Mouse (Mus musculus): ENCODE results near the gene Gm21788.
"Not testable (repeated sequence)": the region's sequence is repeated elsewhere in the genome, so short reads cannot be mapped to it uniquely, and the experiment has no call there.

Gene Gm21788

DNA sequence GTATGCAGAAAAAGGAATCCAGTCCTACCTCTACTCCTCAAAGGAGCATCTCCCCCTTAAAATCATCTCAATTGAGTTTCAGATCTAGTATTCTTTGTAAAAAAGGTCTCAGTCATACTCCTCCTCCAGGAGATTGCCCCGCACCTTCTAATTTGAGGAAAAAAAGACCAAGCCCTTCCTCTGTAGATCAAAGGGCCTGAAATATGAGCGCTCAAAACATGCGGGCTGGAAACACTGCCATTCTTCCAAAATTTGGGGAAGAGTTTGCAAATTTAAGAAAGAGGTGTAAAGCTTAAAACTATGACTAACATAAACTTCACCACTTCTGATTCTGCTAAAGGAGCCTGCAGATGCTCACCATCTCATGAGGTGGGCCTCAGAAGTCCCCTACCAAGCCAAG is at the start of gene Gm21788:
Gene Gm21788 (plus strand): TSS at position 301 of the 400 bp plus-strand sequence.
- CTCF ChIA-PET, result not testable (repeated sequence)

Measured in spleen, embryonic (tissue).